Mouse (Mus musculus) retina, adult 2 months (tissue): Measurements from ENCODE around the gene Pnn.
A peak's percentile ranks its signal among the peaks of the same experiment; 100 is the strongest.
"Not testable (repeated sequence)": the region's sequence is repeated elsewhere in the genome, so short reads cannot be mapped to it uniquely, and the experiment has no call there.

Source experiments
- DNase-seq: peaks from one replicate; pipeline ENCODE4 v3.0.0-alpha.2; 2012; ENCODE audit warnings: low read depth, low spot score

Pnn gene

GRCm38 (mm10) chr12:59066448-59067077 is at the start of gene Pnn:
Gene Pnn, plus strand, starts transcription at chr12:59066884.
- peak; percentile 92 for DNase-seq

GRCm38 (mm10) chr12:59017970-59018369 is 48.7 kb upstream of the Pnn start:
- DNase-seq = no peak

DNA sequence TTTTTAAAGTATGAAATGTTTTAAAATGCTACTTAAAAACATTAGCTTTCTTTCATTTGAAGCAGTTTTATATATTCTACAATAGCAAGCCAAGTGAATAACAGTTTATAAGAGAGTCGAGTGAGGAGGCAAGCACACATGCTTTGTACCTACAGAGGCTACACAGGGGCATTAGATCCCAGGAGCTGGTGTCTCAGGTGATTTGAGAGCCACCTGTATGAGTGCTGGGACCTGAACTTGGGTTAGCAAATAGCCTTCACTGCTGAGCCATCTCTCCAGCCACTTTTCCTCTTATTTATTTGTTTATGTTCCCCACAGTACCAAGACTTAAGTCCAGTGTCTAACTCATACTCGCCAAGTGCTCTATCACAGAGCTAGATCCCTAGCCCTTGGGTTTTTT is 46.8 kb upstream of the Pnn start:
- DNase-seq = no peak

GRCm38 (mm10) chr12:59021306-59021705 is 45.4 kb upstream of the Pnn start:
- DNase-seq = no peak

- DNase-seq = no peak
Observed at GRCm38 (mm10) chr12:59032101-59032500, 34.6 kb upstream of the Pnn start.

GRCm38 (mm10) chr12:59039162-59039970 is 27.3 kb upstream of the Pnn start:
- no peak for DNase-seq

GRCm38 (mm10) chr12:59039971-59040844 is 26.5 kb upstream of the Pnn start:
- DNase-seq = no peak

DNA sequence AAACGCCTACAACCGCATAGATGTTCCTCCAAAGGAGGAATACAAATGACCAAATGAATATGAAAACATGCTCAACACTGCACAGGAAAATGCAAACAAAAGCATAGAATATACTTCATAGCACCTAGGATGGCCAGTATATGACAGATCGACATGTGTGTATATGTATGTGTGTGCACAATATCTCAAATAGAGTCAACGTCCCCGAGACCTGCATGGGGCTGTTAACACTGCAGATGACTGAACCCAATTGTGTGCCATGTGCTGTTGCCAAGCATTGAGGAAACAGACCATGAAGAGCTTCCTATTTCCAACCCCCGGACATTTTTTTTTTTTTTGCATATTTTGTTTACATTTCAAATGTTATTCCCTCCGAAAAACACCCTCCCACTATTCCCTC is 25.8 kb upstream of the Pnn start:
- no peak for DNase-seq

DNA sequence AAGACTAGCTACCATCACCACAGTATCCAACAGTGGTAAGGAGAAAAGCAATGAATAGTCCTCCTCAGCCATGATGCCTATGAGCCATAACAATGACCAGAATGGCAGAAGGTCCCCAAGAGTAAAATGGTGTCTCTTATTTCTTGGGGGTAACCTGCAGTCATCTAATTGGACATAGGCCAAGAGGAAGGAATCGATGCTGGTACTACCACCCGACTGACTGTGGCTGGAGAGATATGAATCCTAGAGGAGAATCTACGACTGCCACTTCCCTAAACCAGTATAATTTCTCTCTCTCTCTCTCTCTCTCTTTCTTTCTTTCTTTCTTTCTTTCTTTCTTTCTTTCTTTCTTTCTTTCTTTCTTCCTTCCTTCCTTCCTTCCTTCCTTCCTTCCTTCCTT is 14.2 kb upstream of the Pnn start:
- no peak for DNase-seq

GRCm38 (mm10) chr12:59053166-59053565 is 13.5 kb upstream of the Pnn start:
- no peak for DNase-seq

GRCm38 (mm10) chr12:59053976-59054375 is 12.7 kb upstream of the Pnn start:
- no peak for DNase-seq

- DNase-seq = no peak
Observed at GRCm38 (mm10) chr12:59055196-59055850, 11.4 kb upstream of the Pnn start.

DNA sequence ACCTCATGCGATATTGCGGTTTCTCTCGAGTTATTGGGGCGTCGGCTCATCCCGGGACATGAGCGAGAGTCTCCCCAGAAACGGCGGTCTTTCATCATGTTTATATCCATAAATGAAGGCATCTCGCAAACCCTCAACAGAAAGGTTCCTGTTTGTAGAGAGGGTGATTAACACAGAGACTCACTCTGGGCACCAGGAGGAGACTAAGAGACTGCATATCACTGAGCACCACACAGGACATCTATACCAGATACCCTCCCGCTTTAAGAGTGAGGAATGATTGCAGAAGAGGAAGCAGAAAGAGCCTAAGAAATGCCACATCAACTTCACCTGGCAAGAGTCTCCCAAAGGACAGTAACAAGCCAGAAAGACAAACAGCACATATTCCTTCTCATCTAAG is 10.5 kb upstream of the Pnn start:
- DNase-seq = no peak

DNA sequence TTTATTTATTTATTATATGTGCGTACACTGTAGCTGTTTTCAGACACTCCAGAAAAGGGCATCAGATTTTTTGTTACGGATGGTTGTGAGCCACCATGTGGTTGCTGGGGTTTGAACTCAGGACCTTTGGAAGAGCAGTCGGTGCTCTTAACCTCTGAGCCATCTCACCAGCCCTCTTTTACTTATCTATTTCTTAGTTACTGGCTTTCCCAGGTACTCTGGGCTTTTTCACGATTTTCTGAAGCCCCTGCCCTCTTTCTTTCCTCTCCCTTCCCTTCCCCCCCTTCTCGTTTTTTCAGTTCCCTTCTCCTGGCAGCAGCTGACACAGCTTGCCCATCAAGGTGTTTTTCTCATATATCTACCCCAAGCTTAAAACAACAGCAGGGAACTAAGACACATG is 8.4 kb upstream of the Pnn start:
- not testable (repeated sequence) for DNase-seq

GRCm38 (mm10) chr12:59060322-59060721 is 6.4 kb upstream of the Pnn start:
- DNase-seq = no peak

- DNase-seq = peak; percentile 40
Observed at GRCm38 (mm10) chr12:59060993-59061595, 5.6 kb upstream of the Pnn start, which contains the start of gene Trappc6b. Gene Trappc6b, minus strand, starts transcription at chr12:59061472.

DNA sequence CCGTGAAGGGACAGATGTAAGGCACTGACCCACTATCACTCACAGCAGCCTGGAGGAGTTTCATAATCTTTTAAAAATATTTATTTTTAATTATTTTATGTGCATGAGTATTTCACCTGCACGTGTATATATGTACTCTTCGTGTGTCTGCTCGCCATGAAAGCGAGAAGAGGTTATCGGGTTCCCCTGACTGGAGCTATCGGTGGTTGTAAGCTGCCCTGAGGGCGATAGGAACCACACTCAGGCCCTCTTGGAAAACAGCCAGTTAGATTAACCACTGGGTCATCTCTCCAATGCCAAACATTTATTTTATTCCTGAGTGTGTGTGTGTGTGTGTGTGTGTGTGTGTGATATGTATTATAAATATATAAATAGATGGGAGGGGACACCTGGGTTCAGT is 1.8 kb upstream of the Pnn start:
- no peak for DNase-seq

DNA sequence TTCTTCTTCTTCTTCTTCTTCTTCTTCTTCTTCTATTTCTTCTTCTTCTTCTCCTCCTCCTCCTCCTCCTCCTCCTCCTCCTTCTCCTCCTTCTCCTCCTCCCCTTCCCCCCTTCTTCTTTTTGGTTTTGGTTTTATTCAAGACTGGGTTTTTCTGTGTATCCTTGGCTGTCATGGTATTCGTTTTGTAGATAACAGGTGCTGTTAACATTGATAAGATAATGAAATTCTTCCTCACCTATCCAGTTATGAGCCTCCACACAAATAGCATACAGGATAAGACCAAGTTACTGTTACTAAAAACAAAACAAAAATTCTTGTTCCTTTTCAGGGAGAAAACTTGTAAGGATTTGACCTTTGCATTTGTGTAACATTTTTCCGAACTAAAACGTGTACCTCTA is 908 bp upstream of the Pnn start:
- no peak for DNase-seq

GRCm38 (mm10) chr12:59067095-59067494 is 411 bp downstream of the Pnn start:
- DNase-seq = no peak

DNA sequence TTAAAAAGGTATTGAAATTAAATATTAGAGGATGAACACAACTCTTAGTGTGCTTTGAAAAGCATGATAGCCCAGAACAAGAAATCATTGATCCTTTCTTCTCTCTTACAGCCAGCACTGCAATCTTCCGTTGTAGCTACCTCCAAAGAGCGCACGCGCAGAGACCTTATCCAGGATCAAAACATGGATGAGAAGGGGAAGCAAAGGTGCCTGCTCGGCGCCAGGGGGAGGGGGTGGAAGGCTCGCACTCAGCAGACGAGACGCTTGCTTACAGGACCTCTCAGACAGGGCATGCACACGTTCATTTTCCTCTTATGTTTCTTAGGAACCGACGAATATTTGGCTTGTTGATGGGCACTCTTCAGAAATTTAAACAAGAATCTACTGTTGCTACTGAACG is 2.1 kb downstream of the Pnn start:
- DNase-seq = no peak

DNA sequence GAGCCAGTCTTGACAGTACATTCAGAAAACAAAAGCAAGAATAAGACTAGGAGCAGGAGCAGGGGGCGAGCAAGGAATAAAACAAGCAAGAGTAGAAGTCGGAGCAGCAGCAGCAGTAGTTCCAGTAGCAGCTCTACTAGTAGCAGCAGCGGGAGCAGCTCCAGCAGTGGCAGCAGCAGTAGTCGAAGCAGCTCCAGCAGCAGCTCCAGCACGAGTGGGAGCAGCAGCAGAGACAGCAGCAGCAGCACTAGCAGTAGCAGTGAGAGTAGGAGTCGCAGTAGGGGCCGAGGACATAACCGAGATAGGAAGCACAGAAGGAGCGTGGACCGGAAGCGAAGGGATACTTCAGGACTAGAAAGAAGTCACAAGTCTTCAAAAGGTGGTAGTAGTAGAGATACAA is 5.6 kb downstream of the Pnn start:
- no peak for DNase-seq
